Mouse (Mus musculus) activated CD4-positive, CD25-positive, alpha-beta regulatory T cell, adult 4 months (primary cell): ENCODE results near the gene 4930415O20Rik. TPM values are rescaled to one million over a fixed set of nuclear protein-coding genes. Genes with fewer than 3 reads are reported as not detected.
A peak's percentile ranks its signal among the peaks of the same experiment; 100 is the strongest.

Experiments
- ATAC-seq: one replicate; pipeline ENCODE4 v1.8.0; 2017
- polyA plus RNA-seq, 2 experiments: library from polyadenylated mRNA; unstranded; fragments of 100-300 nt; shearing (Covaris generic); gene quantifications; one replicate each; pipeline ENCODE4 v1.2.1; 2017

4930415O20Rik gene
- polyA plus RNA-seq, result not detected

DNA sequence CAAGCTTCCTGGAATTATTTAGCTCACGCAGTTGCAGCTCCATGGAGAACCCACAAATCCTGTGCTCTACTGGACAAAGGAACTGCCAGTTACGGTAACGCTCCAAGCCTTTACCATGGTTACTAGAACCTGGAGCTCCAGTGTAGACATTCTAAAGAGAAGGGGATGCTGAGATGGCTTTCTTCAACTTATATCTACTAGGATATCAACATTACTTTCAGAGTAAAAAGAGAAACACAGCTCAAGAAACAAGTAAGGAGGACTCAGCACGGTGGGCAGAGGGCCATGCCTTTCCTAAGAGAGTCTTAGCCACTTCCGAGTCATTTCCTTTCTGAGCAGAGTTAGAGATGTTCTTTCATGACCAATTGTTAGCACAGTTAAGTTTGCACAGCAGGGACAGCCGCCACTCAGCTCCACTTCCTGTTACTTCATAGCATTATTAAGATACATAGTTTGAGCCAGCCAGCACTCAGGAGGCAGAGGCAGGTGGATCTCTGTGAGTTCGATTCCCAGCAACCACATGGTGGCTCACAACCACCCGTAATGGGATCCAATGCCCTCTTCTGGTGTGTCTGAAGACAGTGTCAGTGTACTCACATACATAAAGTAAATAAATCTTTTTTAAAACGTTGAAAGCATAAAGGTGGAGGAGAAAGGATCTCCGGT, at the start of gene 4930415O20Rik, which contains the start of gene Ccnt1:
4930415O20Rik (plus strand) TSS at position 132 of the 666 bp plus-strand sequence.
Ccnt1 (minus strand) TSS at position 51 of the 666 bp plus-strand sequence.
- ATAC-seq, result no peak

DNA sequence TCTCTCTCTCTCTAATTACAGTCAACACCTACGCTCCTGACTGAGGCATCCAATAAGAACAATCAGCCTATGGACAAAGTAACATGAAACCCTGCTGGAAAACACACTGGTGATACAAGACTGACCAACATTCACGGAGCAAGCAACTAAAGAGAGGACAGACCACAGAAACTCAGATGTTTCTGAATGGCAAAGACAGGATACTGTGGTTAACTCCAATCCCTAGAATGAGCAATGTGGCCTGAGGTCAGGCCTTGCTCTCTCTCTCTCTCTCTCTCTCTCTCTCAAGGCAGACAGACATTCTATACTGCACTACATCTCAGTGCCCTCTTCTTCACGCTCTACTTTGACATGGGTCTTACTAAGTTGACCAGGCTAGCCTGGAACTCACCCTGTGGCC, 49.6 kb upstream of the 4930415O20Rik start:
- ATAC-seq, result no peak

GRCm38 (mm10) chr15:98526057-98526456, 44.7 kb upstream of the 4930415O20Rik start:
- ATAC-seq, result no peak

- no peak for ATAC-seq
Measured at GRCm38 (mm10) chr15:98527056-98527771, 43.6 kb upstream of the 4930415O20Rik start.

DNA sequence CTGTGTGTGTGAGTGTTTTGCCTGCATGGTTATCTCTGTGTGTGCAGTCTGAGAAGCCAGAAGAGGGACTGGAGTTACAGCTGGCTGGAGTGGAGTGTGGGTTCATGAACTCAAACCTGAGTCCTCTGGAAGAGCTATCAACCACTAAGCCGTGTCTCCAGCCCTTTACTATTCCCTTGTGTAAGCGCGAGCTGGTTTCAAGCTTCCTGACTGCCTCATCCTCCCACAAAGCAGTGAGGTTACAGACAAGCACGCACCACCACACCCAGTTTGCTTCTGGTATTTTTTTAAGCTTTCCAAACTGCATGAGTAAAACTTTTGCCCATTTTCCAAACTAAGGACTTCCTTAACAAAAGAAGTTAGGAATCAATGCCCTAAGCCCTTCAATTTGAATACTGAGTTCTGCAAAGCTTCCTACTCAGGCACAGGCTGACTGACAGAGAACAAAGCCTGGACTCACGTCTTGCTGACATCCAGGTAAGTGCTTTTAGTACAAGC, 42.7 kb upstream of the 4930415O20Rik start:
- no peak for ATAC-seq

DNA sequence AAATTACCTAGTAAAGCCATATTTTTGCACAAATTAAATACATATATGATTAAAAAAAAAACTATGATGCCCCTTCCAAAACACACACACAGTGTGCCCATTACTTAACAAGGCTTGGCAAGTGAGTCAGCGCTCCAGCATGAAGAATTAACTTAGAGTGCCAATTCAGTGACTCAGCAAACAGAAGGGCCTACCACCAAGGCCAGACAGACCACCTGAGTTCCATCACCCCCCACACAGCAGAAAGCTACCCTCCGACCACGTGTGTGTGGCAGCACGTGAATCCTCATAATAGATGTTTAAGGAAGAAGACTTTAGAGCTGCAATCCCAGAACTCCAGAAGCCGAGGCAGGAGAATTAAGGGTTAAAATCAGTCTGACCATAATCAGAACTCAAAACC, 38.5 kb upstream of the 4930415O20Rik start:
- ATAC-seq, result no peak

DNA sequence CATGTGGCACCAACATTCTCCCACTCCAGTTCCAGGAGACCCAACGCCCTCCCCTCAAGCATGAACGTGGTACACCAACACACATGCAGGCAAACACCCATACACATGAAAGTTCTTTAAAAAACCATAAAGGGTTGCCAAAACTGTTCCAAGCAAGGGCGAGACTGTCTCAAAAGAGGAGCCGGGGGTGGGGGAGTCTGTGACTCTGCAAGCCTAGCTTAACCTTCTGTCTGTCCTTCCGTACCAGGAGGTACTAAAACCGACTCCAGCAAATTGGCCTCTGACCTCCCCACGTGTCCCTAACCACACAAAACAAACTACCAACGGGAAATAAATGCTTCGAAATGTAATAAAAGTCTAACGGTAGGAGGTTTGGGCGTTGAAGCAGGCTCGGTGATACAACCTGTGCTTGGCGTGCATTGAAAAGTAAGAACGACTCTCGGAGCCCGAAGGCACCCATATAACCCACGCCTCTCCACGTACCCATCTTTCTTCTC, 37.7 kb upstream of the 4930415O20Rik start:
- ATAC-seq, result no peak

- ATAC-seq, result peak; percentile 99
Measured at GRCm38 (mm10) chr15:98533881-98534627, 36.8 kb upstream of the 4930415O20Rik start, which contains the start of gene Kansl2. TSS of gene Kansl2 (minus strand) at chr15:98534264.

DNA sequence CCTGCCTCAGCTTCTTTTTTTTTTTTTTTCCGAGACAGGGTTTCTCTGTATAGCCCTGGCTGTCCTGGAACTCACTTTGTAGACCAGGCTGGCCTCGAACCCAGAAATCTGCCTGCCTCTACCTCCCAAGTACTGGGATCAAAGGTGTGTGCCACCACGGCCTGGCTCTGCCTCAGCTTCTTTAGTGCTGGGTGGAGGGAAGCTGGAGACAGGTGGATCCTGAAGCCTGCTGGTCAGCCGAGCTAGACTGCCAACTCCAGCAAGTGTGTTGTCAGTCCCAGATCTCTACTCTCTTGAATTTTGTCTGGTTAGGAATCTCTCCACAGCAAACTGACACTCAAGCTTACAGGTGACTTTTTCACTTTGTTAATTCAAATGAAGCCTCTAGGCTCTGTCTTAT, 34.9 kb upstream of the 4930415O20Rik start:
- no peak for ATAC-seq

GRCm38 (mm10) chr15:98536828-98537510, 33.8 kb upstream of the 4930415O20Rik start:
- no peak for ATAC-seq

- ATAC-seq, result no peak
Measured at GRCm38 (mm10) chr15:98537923-98538322, 32.9 kb upstream of the 4930415O20Rik start.

- ATAC-seq, result no peak
Measured at GRCm38 (mm10) chr15:98541064-98541463, 29.7 kb upstream of the 4930415O20Rik start.

DNA sequence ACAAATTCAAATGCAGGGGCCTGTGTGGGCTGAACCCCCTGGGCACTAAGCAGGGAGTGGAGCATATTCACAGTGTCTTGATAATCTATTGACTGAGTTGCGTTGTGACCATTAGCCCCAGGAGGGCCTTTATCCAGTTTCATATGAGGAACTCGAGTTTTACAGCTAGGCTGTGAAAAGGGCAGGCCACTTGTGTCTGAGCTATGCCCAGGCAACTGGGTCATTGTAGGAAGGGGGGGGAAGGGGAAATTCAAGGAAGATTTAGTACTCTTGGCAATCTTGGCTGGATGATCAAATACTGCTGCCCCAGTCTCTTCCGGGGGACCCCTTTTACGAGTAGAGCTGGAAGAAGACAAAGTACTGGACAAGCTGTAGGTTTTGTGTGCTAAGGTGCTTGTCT, 27.5 kb upstream of the 4930415O20Rik start:
- no peak for ATAC-seq

DNA sequence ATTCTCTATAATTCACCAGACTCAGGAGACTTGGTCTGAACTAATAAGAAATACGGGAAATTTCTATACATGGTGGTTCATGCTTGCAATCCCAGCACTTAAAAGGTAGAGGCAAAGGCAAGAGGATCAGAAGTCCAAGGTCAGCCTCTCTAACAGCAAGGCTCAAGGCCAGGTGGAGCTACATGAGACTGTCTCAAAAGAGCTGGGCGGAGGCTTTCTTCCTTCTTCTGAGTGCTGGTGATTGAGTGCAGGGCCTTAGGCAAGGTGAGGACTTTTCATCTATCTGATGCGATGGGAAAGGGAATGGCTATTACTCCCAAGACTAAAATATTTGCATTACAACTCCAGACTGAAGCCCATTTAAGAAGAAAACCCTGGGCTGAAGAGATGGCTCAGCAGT, 25.7 kb upstream of the 4930415O20Rik start:
- no peak for ATAC-seq

- ATAC-seq, result no peak
Measured at GRCm38 (mm10) chr15:98546843-98547242, 24.0 kb upstream of the 4930415O20Rik start.

- ATAC-seq, result no peak
Measured at GRCm38 (mm10) chr15:98552758-98553157, 18.0 kb upstream of the 4930415O20Rik start.

GRCm38 (mm10) chr15:98555881-98556280, 14.9 kb upstream of the 4930415O20Rik start:
- ATAC-seq, result no peak

DNA sequence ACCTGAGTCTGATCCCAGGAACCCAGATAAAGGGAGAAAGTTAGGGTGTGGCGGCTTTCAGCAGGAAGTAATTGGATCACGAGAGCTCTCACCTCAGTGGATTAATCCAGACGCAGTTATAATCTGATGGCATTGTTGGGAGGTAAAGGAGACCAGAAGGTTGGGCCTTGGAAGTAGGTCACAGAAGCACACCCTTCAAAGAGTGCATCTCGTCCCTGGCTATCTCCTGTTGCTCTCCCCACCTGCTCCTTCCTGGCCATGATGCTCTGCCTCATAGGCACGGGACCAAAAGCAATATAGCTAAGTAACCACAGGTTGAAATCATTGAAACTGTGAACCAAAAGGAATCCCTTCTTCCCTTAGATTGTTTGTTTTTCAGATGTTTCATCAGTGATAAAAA, 13.6 kb upstream of the 4930415O20Rik start:
- no peak for ATAC-seq

DNA sequence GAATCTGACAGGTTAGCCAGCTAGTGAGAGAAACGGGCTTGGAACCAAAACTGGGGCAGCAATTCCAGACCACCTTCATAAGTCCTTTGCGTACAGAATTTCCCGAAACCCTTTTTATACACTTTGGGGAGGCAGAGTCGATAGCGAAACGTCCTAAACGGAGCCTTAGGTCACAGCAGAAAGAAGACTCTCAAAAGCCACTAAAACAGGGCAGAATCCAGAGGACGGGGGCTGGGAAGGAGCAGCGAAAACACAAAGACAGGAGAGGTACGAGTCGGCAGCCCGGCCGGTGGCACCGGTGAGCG, 3.9 kb upstream of the 4930415O20Rik start:
- ATAC-seq, result no peak

- peak; percentile 90 for ATAC-seq
Measured at GRCm38 (mm10) chr15:98567278-98568134, 3.3 kb upstream of the 4930415O20Rik start.

DNA sequence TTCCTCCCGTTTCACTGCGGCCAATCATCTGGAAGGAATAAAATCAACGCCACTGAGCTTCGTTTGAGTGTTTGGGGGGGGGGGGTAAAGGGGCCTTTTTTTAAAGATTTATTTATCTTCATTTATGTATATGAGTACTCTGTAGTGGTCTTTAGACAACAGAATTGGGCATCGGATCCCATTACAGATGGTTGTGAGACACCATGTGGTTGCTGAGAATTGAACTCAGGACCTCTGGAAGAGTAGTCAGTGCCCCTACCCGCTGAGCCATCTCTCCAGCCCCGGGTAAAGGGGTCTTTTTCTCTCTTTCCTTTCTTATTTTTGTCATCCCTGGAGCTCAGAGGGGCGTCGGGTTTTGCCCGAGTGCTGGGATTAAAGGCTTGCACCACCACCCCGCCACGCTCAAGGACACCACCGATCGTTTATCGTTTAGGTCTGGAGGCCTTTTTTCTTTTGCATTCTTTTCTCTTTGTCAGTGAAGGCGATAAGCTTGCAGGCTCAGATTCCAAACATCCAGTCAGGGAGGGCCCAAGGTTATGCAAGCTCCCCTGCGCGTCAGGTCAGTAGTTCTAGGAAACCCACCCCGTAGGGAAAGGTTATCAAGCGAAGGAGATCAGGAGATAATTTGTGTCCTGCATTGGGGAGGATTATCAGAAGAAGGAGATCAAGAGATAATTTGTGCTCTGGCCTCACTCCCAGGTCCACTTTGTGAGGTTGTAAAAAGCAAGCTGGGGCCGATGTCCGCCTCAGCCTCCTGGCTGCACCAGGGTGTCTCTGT, 2.4 kb upstream of the 4930415O20Rik start:
- no peak for ATAC-seq
